Mouse (Mus musculus) E14TG2a.4 (cell line): ENCODE measurements around the gene Nup37.

Experiments used
- CTCF ChIP-seq: conservative IDR thresholded peaks from 2 replicates; pipeline ENCODE4 v1.5.1; 2014; ENCODE audit warnings: low read length
- POU5F1 ChIP-seq: IDR thresholded peaks from 2 replicates; pipeline ENCODE4 v1.6.1; 2014; ENCODE audit warnings: low read length, borderline replicate concordance

DNA sequence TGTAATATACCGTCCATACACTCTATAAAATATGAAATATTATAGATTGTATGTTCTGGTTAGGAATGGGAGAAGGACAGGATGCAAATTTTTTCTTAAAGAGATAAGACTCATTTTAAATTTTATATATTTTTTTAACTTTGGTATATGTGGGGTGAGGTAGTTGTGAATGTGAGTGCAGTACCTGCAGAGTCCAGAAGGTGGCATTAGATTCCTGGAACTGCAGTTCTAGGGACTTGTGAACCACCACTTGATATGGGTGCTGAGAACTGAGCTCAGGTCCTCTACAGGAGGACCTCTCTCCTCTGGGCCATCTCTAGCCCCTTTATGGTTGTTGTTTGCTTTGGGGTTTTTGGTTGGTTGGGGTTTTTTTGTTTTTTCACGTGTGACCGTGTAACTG is 19.4 kb downstream of the Nup37 start:
- TF ChIP-seq CTCF (peak; percentile 72), POU5F1 (no peak)
